Mouse (Mus musculus) activated CD4-positive, CD25-positive, alpha-beta regulatory T cell, adult 4 months (primary cell): ENCODE results near the gene Cst10. TPM values are rescaled to one million over a fixed set of nuclear protein-coding genes. Genes with fewer than 3 reads are reported as not detected.

Experiments used
- ATAC-seq: one replicate; pipeline ENCODE4 v1.8.0; 2017
- polyA plus RNA-seq, 2 experiments: library from polyadenylated mRNA; unstranded; fragments of 100-300 nt; shearing (Covaris generic); gene quantifications; one replicate each; pipeline ENCODE4 v1.2.1; 2017

The Cst10 gene
- not detected for polyA plus RNA-seq

DNA sequence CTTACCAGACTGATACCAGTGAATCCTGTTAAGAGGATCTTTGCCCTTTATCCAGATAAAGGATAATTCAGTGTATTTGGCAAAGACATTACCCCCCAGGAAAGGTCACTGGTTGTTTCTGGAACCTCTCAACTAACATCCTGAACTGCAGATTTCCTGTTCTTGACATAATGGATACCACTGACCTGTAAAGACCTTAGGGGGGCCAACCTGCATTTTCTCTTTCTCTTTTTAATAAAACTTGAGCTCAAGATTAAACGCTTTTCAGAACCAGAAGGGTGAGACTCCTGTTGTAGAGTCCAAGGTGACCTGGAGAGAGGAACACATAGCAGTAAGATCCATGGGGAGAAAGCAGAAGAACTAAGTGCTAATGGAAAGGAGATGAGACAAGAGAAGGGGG lies at the start of gene Cst10:
Gene Cst10 (plus strand): TSS at position 301 of the 400 bp plus-strand sequence.
- ATAC-seq: no peak

DNA sequence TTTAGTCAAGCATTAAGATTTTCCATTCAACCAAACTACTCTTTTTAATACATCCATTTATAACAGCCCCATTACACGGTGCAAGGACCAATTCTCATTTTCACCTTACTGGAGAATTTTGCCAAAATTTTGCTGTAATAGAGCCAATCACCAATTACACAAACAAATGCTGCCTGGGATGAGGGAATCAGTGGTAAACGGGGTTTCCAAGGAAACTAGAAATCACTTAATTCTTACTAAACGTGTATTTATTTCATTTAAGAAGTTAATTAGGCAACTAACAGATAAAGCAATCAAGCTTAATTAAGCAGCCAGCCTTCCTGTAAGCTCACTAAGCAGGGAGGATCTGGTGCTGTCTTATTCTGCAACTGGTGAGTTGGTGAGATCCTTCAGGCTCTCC lies 11.9 kb upstream of the Cst10 start:
- ATAC-seq: no peak

- ATAC-seq: no peak
Observed at GRCm38 (mm10) chr2:149422564-149422963, 17.7 kb downstream of the Cst10 start.
